Mouse (Mus musculus) stomach, postnatal 0 days (tissue): Measurements from ENCODE around the gene Pold1. TPM values are rescaled to one million over a fixed set of nuclear protein-coding genes. Genes with fewer than 3 reads are reported as not detected.

ENCODE experiments used
- ATAC-seq: fragments of 200-750 bp; cut with Nextera tagmentation; 2 replicates; pipeline ENCODE4 v1.8.0; 2017; ENCODE audit not compliant: low FRiP score, low TSS enrichment
- DNase-seq: peaks from one replicate; pipeline ENCODE4 v3.0.0-alpha.2; 2016; ENCODE audit warnings: low spot score
- H3K27ac ChIP-seq: fragments of 300-500 bp; sonication (generic); replicated peaks from 2 replicates; pipeline ENCODE4 v1.5.1; 2014; ENCODE audit warnings: mild to moderate bottlenecking, control low read depth
- H3K27me3 ChIP-seq: fragments of 300-500 bp; sonication (generic); 2 replicates; pipeline ENCODE4 v1.6.1; 2014; ENCODE audit warnings: low read length; ENCODE audit not compliant: control insufficient read depth, insufficient read depth
- H3K36me3 ChIP-seq: fragments of 300-500 bp; sonication (generic); 2 replicates; pipeline ENCODE4 v1.6.1; 2014; ENCODE audit warnings: low read length, mixed read lengths; ENCODE audit not compliant: control insufficient read depth, insufficient read depth
- H3K4me1 ChIP-seq: fragments of 300-500 bp; sonication (generic); replicated peaks from 2 replicates; pipeline ENCODE4 v1.6.1; 2014; ENCODE audit warnings: antibody characterized with exemption; ENCODE audit not compliant: control insufficient read depth, insufficient read depth
- H3K4me2 ChIP-seq: fragments of 300-500 bp; sonication (generic); replicated peaks from 2 replicates; pipeline ENCODE4 v1.6.1; 2014; ENCODE audit warnings: low read depth, mild to moderate bottlenecking, control low read depth, moderate library complexity
- H3K4me3 ChIP-seq: fragments of 300-500 bp; sonication (generic); 2 replicates; pipeline ENCODE4 v1.5.1; 2014; ENCODE audit warnings: low read depth, low read length, control low read depth
- H3K9ac ChIP-seq: fragments of 300-500 bp; sonication (generic); 2 replicates; pipeline ENCODE4 v1.6.1; 2014; ENCODE audit warnings: mild to moderate bottlenecking, low read length, control low read depth, mixed read lengths
- H3K9me3 ChIP-seq: fragments of 300-500 bp; sonication (generic); 2 replicates; pipeline ENCODE4 v1.6.1; 2016; ENCODE audit warnings: low read length; ENCODE audit not compliant: control insufficient read depth
- CTCF ChIP-seq: IDR thresholded peaks from 2 replicates; pipeline ENCODE4 v1.5.1; 2016; ENCODE audit warnings: antibody characterized with exemption, low read depth, mild to moderate bottlenecking, moderate library complexity
- EP300 ChIP-seq: optimal IDR thresholded peaks from 2 replicates; pipeline ENCODE3; 2016; ENCODE audit warnings: antibody characterized with exemption
- WGBS: fragments of 180-500 bp; shearing (Covaris S2); extraction: QIAGEN DNeasy Blood & Tissue Kit; methylation state at CpG from one replicate; pipeline ENCODE4 v1.1.7; 2014; 5-methylcytosine and 5-hydroxymethylcytosine counted together
- microRNA-seq: library from miRNA; unstranded; fragments of <30 nt; microRNA quantifications from one replicate; pipeline ENCODE4, GENCODE M21; 2016
- polyA plus RNA-seq: library from polyadenylated mRNA; unstranded; fragments of >200 nt; fragmentation: Nextera tagmentation; extraction: Ambion mirVana; gene quantifications from 2 replicates; pipeline ENCODE4 v1.2.1, GENCODE M21; 2015

Gene Pold1
- polyA plus RNA-seq, 1 experiment from 2014 or later = 18.7 TPM

DNA sequence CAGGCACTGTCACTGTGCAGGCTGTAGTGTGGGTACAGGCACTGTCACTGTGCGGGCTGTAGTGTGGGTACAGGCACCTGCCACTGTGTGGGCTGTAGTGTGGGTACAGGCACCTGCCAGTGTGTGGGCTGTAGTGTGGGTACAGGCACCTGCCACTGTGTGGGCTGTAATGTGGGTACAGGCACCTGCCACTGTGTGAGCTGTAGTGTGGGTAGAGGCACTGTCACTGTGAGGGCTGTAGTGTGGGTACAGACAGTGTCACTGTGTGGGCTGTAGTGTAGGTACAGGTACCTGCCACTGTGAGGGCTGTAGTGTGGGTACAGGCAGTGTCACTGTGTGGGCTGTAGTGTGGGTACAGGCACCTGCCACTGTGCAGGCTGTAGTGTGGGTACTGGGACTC, 64.5 kb downstream of the Pold1 start:
- WGBS = 100% methylated on average over 1 of the region's 1 CpGs
- H3K9ac ChIP-seq = no peak overlapping the region
- TF ChIP-seq EP300 = no peak
- TF ChIP-seq CTCF = no peak
- no peak overlapping the region for H3K4me3 ChIP-seq
- no peak overlapping the region for H3K27ac ChIP-seq
- no peaks in the 10 kb centered on the region for H3K9me3 ChIP-seq
- peaks cover 3% of the 10 kb centered on the region; the same call in 1 of the 2 replicates for H3K36me3 ChIP-seq
- no peaks in the 10 kb centered on the region for H3K4me1 ChIP-seq
- no peak for DNase-seq
- H3K4me2 ChIP-seq = no peak overlapping the region
- no peak for ATAC-seq
- no peaks in the 10 kb centered on the region for H3K27me3 ChIP-seq

DNA sequence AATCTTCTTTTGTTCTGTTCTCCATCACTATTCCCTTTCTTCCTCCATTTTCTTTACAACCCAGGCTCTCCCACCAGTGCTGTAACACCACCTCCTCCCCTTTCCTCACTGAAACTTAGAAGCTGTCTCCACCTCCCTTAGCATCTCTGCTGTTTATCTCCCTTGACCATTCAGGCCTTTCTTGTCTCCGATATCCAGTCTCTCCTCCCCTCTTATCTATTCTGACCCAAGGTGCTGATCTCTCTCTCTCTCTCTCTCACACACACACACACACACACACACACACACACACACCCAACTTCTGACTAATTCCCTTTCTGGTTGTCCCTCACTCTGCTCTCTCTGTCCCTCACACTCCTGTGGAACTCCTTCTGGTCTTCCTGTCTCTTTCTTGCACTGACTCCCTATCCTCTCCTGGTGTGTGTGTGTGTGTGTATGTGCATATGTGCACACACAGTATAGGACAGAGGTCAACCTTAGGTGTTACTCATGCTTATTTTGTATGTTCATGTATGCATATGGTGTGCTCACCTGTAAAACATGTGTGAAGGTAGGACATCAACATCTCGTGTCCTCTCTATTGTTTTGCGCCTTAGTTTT, 65.7 kb downstream of the Pold1 start:
- Histone ChIP-seq H3K9ac (no peak overlapping the region), H3K27ac (no peak overlapping the region), H3K4me2 (no peak overlapping the region), H3K4me1 (no peaks in the 10 kb centered on the region), H3K4me3 (no peak overlapping the region), H3K36me3 (no peaks in the 10 kb centered on the region), H3K9me3 (no peaks in the 10 kb centered on the region), H3K27me3 (no peaks in the 10 kb centered on the region)
- DNase-seq (no peak), ATAC-seq (no peak)
- WGBS = 65% methylated on average over 3 of the region's 3 CpGs
- TF ChIP-seq CTCF (no peak), EP300 (no peak)

Small RNA genes lying within 50 kb of the gene (microRNA-seq; reads per million reads assigned to microRNA genes)
- gene Mir7053 = not detected

Other genes starting within 250 kb of the Pold1 start
- gene Clec11a, start 241.9 kb downstream of the Pold1 start, polyA plus RNA-seq = 11.1 and 11.4 TPM in 2 replicates
- gene Shank1, start 238.6 kb downstream of the Pold1 start, polyA plus RNA-seq = 0.53 and 0.61 TPM in 2 replicates
- 1.2 and 1.4 TPM in 2 replicates for gene Syt3, start 164.7 kb downstream of the Pold1 start, polyA plus RNA-seq
- 0.68 and 0.75 TPM in 2 replicates for gene 1700008O03Rik, start 163.0 kb downstream of the Pold1 start, polyA plus RNA-seq
- gene Lrrc4b, start 119.8 kb downstream of the Pold1 start, polyA plus RNA-seq = 0.36 and 0.52 TPM in 2 replicates
- 0.12 and 0.21 TPM in 2 replicates for gene Aspdh, start 83.5 kb downstream of the Pold1 start, polyA plus RNA-seq
- gene Josd2, start 80.9 kb downstream of the Pold1 start, polyA plus RNA-seq = 32.8 and 33.7 TPM in 2 replicates
- gene Emc10, start 52.3 kb downstream of the Pold1 start, polyA plus RNA-seq = 60.7 and 65.5 TPM in 2 replicates
- 5.9 and 8.3 TPM in 2 replicates for gene Fam71e1, start 52.3 kb downstream of the Pold1 start, polyA plus RNA-seq
- 0.21 and 0.32 TPM in 2 replicates for gene Mybpc2, start 24.2 kb downstream of the Pold1 start, polyA plus RNA-seq
- 0.13 and 0.22 TPM in 2 replicates for gene Spib, start 16.8 kb downstream of the Pold1 start, polyA plus RNA-seq
- gene Nr1h2, start 5.1 kb upstream of the Pold1 start, polyA plus RNA-seq = 56.5 and 59.7 TPM in 2 replicates
- gene Napsa, start 23.5 kb upstream of the Pold1 start, polyA plus RNA-seq = 0.50 and 0.55 TPM in 2 replicates
- gene Kcnc3, start 41.8 kb upstream of the Pold1 start, polyA plus RNA-seq = 0.06 and 0.10 TPM in 2 replicates
- gene Myh14, start 122.0 kb upstream of the Pold1 start, polyA plus RNA-seq = 28.1 and 28.4 TPM in 2 replicates
- gene Izumo2, start 159.9 kb upstream of the Pold1 start, polyA plus RNA-seq = not detected in 2 replicates
- 21.7 and 22.3 TPM in 2 replicates for gene Vrk3, start 199.6 kb upstream of the Pold1 start, polyA plus RNA-seq
- gene Zfp473, start 202.2 kb upstream of the Pold1 start, polyA plus RNA-seq = 0.30 and 0.42 TPM in 2 replicates